Mouse (Mus musculus) heart, embryonic 12.5 days (tissue): ENCODE measurements around the gene Heatr5b. TPM values are rescaled to one million over a fixed set of nuclear protein-coding genes. Genes with fewer than 3 reads are reported as not detected.

ENCODE experiments used
- polyA plus RNA-seq: library from polyadenylated mRNA; unstranded; fragments of >200 nt; fragmentation: Nextera tagmentation; extraction: Ambion mirVana; gene quantifications from 2 replicates; pipeline ENCODE4 v1.2.1, GENCODE M21; 2016

Gene Heatr5b
- polyA plus RNA-seq, 1 experiment from 2014 or later = 23.8 TPM

Other genes starting within 250 kb of the Heatr5b start
- 19.3 and 20.6 TPM in 2 replicates for gene Strn, start 98.2 kb downstream of the Heatr5b start, polyA plus RNA-seq
- gene Gpatch11, start 203 bp upstream of the Heatr5b start, polyA plus RNA-seq = 38.4 TPM in 2 replicates
- 11.1 and 11.7 TPM in 2 replicates for gene Eif2ak2, start 47.2 kb upstream of the Heatr5b start, polyA plus RNA-seq
- gene Sult6b1, start 71.6 kb upstream of the Heatr5b start, polyA plus RNA-seq = 0.15 TPM in 1 of 2 replicates, not detected in the other
- 78.2 and 80.4 TPM in 2 replicates for gene Cebpzos, start 81.1 kb upstream of the Heatr5b start, polyA plus RNA-seq
- 37.5 and 40.4 TPM in 2 replicates for gene Cebpz, start 101.7 kb upstream of the Heatr5b start, polyA plus RNA-seq
- 61.2 and 65.4 TPM in 2 replicates for gene Ndufaf7, start 101.8 kb upstream of the Heatr5b start, polyA plus RNA-seq
- gene Prkd3, start 185.5 kb upstream of the Heatr5b start, polyA plus RNA-seq = 35.4 and 37.5 TPM in 2 replicates
- 50.0 and 51.7 TPM in 2 replicates for gene Qpct, start 216.5 kb upstream of the Heatr5b start, polyA plus RNA-seq